Mouse (Mus musculus) E14TG2a.4 (cell line): ENCODE data around the gene Grin2a.

Source experiments
- CTCF ChIP-seq: conservative IDR thresholded peaks from 2 replicates; pipeline ENCODE4 v1.5.1; 2014; ENCODE audit warnings: low read length
- POU5F1 ChIP-seq: IDR thresholded peaks from 2 replicates; pipeline ENCODE4 v1.6.1; 2014; ENCODE audit warnings: low read length, borderline replicate concordance

- TF ChIP-seq CTCF (no peak), POU5F1 (no peak)
Measured at GRCm38 (mm10) chr16:9625652-9626444, 369.5 kb downstream of the Grin2a start.
